Mouse (Mus musculus) C2C12 (cell line): Measurements from ENCODE around the gene Kdm6b.

Source experiments
- CTCF ChIP-seq: IDR thresholded peaks from one replicate; pipeline ENCODE4 v1.5.1; 2011; ENCODE audit not compliant: control insufficient read depth, insufficient read depth, insufficient read length
- MAX ChIP-seq: IDR thresholded peaks from one replicate; pipeline ENCODE4 v1.6.1; 2011; ENCODE audit warnings: mild to moderate bottlenecking, control low read depth
- MYOD1 ChIP-seq: IDR thresholded peaks from one replicate; pipeline ENCODE4 v1.6.1; 2011; ENCODE audit warnings: low read depth; ENCODE audit not compliant: control insufficient read depth, insufficient read length
- USF1 ChIP-seq: IDR thresholded peaks from one replicate; pipeline ENCODE4 v1.6.1; 2011; ENCODE audit warnings: low read depth, mild to moderate bottlenecking, control low read depth, moderate library complexity

GRCm38 (mm10) chr11:69362021-69362420 is 51.5 kb downstream of the Kdm6b start:
- no peak for TF ChIP-seq MAX
- no peak for TF ChIP-seq USF1
- no peak for TF ChIP-seq CTCF
- TF ChIP-seq MYOD1: peak; percentile 18
